Mouse (Mus musculus) frontal cortex, adult (tissue): ENCODE results near the gene Pik3c2b.
"Not testable (repeated sequence)": the region's sequence is repeated elsewhere in the genome, so short reads cannot be mapped to it uniquely, and the experiment has no call there.

Experiments
- ATAC-seq: cut with Nextera tagmentation; 2 replicates; pipeline ENCODE4 v1.9.2; 2017; ENCODE audit warnings: mild to moderate bottlenecking, moderate library complexity, mixed read lengths; ENCODE audit not compliant: low TSS enrichment

Pik3c2b gene

DNA sequence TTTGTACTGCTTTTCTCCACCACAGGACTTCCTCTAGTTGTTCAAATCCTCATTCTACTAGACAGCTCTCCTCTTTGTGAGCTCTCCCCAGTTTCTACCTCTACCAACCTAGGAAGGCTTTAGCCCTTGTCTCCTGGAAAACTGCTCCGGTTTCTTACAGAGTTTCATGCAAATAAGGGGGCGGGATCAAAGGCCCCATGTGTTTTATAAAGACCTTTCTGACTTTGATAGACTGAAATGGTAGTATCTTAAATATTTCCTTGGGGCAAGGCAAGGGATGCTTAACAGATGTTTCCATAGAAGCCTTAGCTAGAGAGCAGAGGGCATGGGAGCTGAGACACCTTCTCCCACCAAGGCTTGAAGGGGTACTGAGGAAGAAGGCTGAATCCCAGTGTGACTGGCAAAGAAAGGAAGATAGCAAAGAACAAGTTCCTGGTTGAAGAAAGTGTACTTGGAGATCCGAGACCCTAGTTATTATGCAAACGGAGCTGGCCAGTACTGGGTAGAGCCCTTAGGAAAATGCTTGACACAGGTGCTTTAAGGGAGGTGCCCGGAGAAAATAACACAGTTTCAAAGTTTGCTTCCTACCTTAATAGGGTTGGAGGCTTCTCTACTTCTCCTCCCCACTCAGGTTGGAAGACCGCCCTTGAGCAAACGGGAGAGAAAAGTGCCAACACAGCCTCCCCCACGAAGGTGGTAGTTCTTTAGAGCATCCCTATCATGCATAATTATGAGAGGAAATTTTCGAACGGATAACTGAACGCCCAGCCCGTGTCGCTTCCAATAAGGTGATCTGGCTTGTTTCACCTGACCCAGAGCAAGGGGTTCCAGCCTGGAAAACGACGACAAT is at the start of gene Pik3c2b:
Pik3c2b (plus strand) TSS at position 657 of the 850 bp plus-strand sequence.
- ATAC-seq: 0 out of 2 replicates have a peak, but pooled peaks have one; percentile 17

DNA sequence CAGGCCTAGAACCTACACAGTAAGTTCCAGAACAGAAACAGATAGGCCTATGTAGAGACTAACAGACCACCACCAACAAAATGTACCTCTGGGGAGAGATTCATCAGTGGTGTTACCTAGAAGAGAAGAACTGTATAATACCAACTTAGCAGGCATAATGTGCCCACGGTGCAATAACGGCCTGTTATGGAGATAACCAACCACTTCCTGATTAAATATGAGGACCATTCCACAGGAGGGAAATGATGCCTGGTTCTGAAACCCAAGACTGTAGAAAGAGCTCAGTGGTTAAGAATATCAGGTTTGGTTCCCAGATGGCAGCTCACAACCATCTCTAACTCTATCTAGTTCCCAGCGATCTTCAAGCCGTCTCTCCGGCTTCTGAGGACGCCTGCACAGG is 45.1 kb upstream of the Pik3c2b start:
- no peak for ATAC-seq

DNA sequence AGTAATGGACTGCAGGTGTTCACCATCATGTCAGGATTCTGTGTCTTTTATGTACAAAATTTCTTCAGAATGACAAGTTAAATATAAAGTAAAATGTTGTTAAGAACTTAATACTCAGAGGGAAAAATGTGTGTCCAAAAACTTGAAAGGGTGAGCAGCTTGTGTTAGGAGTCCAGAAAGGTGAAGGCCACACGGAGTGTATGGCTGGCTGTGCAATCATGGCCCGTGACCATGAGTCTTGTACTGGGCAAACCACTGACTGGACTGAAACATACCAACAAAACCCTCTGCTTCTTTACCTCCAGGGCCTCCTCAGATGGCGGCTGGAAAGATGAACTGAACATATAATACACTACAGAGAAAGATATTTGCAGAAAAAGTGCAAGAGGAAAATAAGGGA is 38.9 kb upstream of the Pik3c2b start:
- ATAC-seq: no peak

GRCm38 (mm10) chr1:133011955-133012841 is 33.3 kb upstream of the Pik3c2b start:
- ATAC-seq: no peak

DNA sequence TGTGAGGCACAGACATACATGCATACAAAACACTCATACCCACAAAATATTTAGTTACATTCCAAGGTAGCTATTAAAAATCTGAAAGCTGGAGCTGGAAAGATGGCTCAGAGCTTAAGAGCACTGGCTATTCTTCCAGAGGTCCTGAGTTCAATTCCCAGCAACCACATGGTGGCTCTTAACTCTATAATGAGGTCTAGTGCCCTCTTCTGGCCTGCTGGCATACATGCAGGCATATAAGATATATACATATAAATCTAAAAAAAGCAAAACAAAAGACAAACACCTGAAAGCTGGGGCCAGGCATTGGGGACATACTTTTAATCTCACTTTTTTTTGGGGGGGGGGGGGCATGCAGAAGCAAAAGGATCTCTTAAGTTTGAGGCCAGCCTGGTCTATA is 32.1 kb upstream of the Pik3c2b start:
- no peak for ATAC-seq

DNA sequence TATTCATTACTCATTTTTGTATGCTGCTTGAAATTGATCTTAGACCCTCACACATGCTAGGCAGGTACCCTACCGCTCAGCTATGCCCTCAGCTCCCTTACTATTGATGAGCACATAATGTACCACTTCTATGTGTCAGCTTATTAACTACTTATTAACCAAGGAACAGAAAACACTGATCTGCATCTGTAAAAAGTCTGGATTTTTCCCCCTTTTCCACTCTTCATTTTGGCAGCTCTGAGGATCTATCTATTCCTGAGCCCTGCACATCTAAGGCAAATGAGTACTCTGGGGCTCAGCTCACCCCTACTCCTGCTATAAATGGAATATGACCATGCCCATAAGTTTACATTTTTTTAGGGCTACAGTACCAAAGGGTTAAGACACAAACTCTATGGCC is 31.3 kb upstream of the Pik3c2b start:
- ATAC-seq: no peak

DNA sequence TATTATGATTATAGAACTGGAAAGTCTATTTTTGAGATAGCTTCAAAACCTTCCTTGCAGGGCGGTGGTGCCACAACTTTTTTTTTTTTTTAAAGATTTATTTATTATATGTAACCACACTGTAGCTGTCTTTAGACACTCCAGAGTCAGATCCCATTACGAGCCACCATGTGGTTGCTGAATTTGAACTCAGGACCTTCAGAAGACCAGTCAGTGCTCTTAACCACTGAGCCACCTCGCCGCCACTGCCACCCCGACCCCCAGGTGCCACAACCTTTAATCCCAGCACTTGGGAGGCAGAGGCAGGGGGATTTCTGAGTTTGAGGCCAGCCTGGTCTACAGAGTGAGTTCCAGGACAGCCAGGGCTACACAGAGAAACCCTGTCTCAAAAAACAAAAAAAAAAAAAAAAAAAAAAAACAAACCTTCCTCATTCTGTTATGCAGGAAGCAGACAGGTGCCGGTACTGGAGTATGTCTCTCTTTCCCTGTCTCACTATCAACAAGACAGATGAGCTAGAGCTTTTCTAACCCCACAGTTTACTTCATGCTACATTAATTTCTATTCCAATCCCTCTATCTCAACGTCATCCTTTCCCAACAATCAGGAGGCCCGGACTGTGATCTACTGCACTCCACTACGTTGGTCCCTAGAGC is 28.6 kb upstream of the Pik3c2b start:
- no peak for ATAC-seq

DNA sequence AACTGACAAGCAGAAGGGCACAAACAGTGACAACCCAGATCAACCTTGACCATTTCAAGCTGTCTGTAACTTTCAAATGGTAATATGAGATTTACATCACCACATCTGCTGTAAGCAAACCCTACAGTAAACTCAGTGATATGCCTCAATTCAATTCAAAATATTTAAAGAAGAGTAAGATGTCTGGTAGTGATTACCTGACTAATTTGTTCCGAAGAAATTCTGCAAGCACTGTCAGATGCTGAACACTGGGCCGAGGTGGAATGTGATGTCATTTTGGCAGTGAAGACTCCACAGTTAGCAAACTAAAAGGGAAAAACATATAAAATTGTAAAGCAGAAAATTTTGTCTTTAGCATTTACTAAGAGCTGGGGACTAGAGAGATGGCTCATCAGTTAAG is 26.9 kb upstream of the Pik3c2b start:
- no peak for ATAC-seq

GRCm38 (mm10) chr1:133019312-133019711 is 26.2 kb upstream of the Pik3c2b start:
- no peak for ATAC-seq

DNA sequence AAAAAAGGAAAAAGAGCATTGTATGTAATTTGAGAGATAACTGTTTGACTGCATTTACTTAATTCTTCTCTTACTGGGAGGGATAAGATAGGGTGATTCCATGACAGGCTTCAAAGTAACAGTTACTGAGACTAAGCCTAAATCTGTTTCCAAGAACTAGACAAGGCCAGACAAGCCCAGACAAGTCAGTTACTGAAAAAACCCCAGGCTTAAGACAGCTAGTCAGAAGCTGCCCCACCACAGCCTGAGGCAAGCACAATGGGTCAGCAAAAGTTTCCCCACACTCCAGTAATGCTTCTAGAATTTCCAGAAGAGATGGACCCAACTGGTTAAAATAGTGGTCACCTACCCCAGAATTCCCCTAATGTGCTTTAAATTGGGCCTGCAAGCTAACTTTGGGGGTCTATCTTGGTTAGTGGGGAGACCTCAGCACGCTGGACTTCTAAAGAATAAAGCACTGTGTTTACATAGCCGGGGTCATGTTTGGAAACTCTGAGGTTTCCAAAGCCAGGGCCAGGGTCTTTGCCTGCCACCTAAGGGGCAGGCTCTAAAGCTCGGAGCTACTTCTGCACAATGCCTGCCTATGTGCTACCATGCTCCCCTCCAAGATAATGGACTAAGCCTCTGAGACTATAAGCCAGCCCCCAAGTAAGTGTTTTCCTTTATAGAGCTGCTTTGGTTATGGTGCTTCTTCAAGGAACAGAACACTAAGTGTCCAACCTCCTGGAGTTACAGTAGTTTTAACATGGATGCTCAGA is 25.2 kb upstream of the Pik3c2b start:
- ATAC-seq: no peak

GRCm38 (mm10) chr1:133021391-133021790 is 24.1 kb upstream of the Pik3c2b start:
- no peak for ATAC-seq

DNA sequence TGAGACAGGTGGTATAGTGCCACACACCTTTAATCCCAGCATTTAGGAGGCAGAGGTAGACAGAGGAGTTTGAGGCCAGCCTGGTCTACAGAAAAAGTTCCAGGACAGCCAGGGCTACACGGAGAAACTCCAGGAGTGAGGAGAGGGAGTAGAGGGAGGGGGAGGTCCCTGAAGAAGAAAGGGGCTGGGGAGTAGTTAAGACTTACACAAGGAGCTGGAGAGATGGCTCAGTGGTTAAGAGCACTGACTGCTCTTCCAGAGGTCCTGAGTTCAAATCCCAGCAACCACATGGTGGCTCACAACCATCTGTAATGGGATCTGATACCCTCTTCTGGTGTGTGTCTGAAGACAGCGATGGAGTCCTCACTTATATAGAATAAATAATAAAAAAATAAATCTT is 23.5 kb upstream of the Pik3c2b start:
- ATAC-seq: not testable (repeated sequence)

GRCm38 (mm10) chr1:133023723-133024122 is 21.7 kb upstream of the Pik3c2b start:
- ATAC-seq: not testable (repeated sequence)

GRCm38 (mm10) chr1:133024426-133024825 is 21.0 kb upstream of the Pik3c2b start:
- ATAC-seq: no peak

GRCm38 (mm10) chr1:133025051-133025795 is 20.2 kb upstream of the Pik3c2b start:
- ATAC-seq: peak; percentile 100

- not testable (repeated sequence) for ATAC-seq
Measured at GRCm38 (mm10) chr1:133025796-133026190, 19.7 kb upstream of the Pik3c2b start.

DNA sequence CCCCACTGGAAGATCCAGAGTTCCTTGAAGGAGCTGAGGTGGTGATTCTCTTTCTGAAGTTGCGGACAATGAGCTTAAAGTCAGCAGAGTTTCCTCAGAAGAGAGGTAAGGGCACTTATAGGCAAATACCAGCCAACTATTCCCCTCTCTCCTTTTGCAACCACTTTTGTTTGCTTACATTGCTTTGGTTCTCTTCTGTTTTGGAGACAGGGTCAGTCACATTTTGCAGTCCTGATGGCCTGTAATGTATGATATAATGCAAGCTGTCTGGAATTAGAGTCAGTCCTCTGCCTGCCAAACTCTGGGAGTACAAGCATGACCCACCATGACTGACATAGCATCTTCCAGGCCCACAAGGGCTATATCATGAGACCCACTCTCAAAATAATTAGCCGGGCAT is 18.3 kb upstream of the Pik3c2b start:
- ATAC-seq: no peak

- no peak for ATAC-seq
Measured at GRCm38 (mm10) chr1:133027980-133028379, 17.5 kb upstream of the Pik3c2b start.

GRCm38 (mm10) chr1:133029744-133030143 is 15.7 kb upstream of the Pik3c2b start:
- ATAC-seq: no peak

- ATAC-seq: no peak
Measured at GRCm38 (mm10) chr1:133030461-133030860, 15.0 kb upstream of the Pik3c2b start, which contains the start of gene Mdm4. Gene Mdm4, minus strand, starts transcription at chr1:133030561.

- peak; percentile 13; the same call in 1 of the 2 replicates for ATAC-seq
Measured at GRCm38 (mm10) chr1:133032981-133033315, 12.5 kb upstream of the Pik3c2b start.
